Mouse (Mus musculus) mouse embryonic stem cell (cell line): Measurements from ENCODE around the gene Rgs3.
"Not testable (repeated sequence)": the region's sequence is repeated elsewhere in the genome, so short reads cannot be mapped to it uniquely, and the experiment has no call there.

Experiments used
- in situ Hi-C, 2 experiments: fragments of 300-500 bp; cut with MboI; formaldehyde crosslinking; loops; 1 replicate in 1 of 2; 3 replicates in 1 of 2; pipeline ENCODE4 v1.14.3; 2019 to 2020; ENCODE audit warnings: low sequenced_read_pairs in 2 of 2, low pct_unique_long_range_greater_than_20kb in 1 of 2, mixed read lengths in 1 of 2; ENCODE audit not compliant: unreplicated experiment in 1 of 2

The Rgs3 gene

DNA sequence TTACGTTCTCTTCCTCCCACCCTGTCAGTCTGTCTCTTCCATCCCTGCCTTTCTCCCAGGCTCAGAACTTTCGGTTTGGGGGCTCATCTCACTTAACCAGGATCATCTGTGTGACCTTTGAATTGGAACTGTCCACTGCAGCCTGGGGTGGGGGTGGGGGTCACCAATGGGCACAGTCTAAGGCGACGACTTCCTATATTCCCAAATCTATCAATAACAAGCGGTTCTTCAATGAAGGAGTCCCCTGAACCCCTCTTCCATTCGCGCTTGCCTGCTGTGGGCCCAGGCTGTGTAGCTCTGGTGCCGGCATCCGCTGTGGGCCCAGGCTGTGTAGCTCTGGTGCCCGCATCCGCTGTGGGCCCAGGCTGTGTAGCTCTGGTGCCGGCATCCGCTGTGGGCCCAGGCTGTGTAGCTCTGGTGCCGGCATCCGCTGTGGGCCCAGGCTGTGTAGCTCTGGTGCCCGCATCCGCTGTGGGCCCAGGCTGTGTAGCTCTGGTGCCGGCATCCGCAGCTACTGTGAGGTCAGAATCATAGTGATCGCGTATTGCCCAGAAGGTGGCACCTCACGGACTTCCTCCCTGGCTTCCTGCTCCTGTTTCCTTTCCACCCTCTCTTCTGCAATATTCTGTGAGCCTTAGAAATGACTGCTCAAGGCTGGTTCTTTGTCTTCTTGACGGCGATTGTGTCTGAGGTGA lies 34.0 kb downstream of the Rgs3 start:
- in situ Hi-C loops, result not testable (repeated sequence)

GRCm38 (mm10) chr4:62594442-62594841 lies 34.8 kb downstream of the Rgs3 start:
- in situ Hi-C loops, result no loop called here

DNA sequence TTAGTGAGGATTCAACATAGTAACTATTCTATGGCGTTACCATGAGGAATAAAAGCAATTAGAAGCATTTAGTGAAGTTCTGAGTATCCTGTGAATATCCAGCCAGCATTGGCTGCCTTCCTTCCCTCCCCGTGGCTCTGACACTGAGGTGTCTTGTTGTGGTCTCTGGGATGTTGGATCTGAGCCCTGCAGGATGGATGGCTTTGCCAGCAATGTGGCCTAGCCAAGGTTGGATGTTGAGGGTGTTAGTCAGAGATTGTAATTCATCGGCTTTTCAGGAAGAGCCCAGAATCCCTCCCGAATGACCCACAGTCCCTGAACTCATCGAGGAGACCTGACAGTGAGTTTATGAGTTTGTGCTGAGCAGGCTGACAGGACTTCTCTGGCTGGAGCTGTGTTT lies 36.4 kb downstream of the Rgs3 start:
- in situ Hi-C loops, result no loop called here

DNA sequence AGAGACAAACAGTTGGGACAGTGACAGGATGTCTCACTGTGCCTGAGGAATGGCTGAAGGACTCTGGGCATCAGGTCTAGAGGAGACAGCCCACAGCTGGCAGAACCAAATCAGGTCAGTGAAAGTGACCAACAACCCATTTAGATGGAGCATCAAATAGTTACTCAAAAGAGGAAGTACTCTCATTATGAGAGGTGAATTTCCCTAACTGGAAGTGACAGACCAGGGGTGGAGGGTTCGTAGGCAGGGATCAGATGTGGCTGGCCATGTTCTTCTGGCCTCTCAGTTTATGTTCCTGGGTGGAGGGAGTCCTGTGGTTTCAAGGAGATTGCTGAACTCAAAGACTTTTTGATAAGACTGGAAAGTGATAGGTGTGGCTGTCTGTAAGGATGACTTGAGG lies 40.9 kb downstream of the Rgs3 start:
- in situ Hi-C loops, result no loop called here

DNA sequence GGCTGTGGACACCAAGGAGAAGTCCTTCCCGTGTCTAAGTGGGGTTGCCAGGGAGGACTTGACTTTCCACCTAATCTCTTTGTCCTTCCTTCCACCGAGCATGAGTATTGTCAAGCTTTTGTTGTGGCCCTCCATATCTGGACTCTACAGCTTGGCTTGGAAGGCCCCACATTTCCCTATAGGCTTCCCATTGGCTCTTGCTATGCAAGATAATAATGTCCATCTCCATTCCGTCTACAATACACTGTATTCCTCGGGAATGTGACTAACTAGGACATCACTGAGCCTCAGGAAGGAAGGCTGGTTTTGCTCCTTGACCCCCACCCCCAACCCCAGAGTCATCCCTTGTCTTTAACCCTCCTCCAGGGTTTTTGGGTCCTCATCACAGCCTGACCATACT lies 44.0 kb downstream of the Rgs3 start:
- in situ Hi-C loops, result no loop called here

DNA sequence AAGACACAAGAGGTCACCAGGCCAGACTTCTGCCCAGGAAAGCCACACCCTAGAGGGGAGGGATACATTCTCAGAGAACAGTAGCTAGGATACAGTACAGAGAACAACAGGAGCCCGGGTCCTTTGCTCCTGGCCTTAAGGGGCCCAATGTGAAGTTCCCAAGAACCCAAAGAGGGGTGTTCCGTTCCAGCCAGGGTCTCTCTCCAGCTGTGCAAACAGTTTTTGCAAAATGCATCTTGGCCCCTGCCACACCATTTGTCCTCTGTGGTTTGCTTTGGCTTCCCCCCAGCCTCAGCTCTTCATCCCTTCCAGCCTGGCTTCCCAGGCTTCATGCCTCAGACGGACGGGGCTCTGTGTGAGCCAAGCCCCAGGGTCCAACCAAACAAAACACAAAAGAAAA lies 44.4 kb downstream of the Rgs3 start:
- in situ Hi-C loops, result no loop called here

DNA sequence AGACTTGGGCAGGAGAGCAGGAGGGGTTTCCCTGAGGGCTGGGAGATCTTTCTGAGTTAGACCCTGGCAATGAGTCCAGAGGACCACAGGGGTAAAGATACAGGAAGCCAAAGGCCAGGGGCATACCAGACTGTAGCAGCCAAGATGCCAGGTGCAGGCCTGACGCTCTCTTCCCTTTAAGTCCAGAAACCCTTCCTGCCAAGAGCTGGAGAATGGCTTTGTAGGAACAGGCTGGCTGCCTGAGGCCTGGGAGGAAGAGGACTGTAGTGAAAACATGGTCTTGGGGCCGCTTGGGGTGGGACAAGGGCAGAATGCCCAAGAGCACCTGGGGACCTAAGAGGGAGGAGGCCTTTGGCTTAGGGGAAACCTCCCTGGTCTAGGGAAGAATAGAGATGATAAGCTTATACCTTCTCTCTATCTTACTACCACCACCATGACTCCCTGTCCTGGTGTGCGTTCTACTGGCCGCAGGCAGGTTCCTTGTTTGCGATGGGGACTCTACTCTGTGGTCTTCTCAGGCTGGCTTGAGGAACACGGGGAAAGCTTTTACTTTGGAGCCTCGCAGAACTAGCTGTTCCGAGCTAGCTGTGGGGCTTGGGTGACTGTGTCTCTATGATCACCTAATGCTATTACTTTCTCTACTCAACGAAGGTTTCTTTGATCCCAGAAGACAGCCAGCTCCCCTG lies 46.4 kb downstream of the Rgs3 start:
- in situ Hi-C loops, result no loop called here

GRCm38 (mm10) chr4:62606542-62606882 lies 46.9 kb downstream of the Rgs3 start:
- in situ Hi-C loops, result no loop called here

GRCm38 (mm10) chr4:62606905-62607304 lies 47.3 kb downstream of the Rgs3 start:
- in situ Hi-C loops, result no loop called here

- in situ Hi-C loops, result no loop called here
Observed at GRCm38 (mm10) chr4:62607345-62607744, 47.7 kb downstream of the Rgs3 start.

- in situ Hi-C loops, result no loop called here
Observed at GRCm38 (mm10) chr4:62607805-62608204, 48.2 kb downstream of the Rgs3 start.

DNA sequence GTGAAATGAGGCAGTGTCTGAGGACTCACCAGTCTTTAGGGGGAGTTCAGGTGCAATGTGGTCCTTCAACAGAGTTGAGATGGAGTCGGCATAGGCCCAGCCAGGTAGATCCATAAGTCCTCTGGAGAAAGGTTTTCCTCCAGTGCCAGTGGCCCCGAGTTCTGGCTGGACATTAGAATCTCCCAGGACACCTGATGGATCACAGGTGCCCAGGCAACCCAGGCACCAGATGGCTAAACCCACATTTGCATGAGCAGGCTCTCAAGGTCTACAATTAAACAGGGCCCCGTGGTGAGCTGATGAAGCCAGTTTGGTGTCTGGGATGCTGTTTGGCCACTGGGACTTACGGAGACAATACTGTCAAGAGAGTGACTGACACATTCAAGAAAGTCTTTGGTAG lies 49.7 kb downstream of the Rgs3 start:
- in situ Hi-C loops, result no loop called here

- in situ Hi-C loops, result no loop called here
Observed at GRCm38 (mm10) chr4:62610142-62610675, 50.6 kb downstream of the Rgs3 start.

- in situ Hi-C loops, result no loop called here
Observed at GRCm38 (mm10) chr4:62612601-62613501, 53.2 kb downstream of the Rgs3 start.

DNA sequence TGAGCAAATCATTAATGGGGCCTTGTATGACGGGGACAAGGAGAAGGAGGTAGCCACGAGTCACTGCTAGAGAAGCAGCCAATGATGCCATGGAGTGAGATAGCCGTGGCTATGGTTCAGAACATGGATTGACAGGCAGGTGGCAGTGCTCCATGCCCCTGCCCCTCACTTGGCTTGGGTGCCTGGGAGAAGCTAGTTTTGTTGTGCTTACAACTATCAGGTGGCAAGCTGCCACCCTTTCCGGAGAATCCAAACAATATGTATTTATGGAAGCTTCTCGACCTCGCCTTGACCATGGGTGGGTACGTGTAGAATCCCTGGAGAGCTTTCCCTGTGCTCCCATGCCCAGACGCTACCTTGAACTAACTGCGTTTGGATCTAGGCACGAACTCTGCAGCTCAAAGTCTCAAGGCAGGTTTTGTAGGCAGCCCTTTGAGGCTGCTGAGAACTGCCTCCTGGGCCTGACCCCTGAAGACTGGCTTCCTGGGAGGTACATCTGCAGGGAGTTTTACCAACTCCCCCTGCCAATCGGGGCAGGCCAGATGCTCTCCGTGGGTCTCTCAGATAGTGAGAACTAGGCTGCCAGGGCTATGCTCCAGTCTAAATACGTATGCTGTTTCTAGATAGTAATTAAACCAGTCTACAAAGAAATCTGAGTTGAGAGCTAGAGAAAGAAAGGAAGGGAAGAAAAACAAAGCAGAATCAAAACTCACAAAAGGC lies 54.2 kb downstream of the Rgs3 start:
- in situ Hi-C loops, result no loop called here

GRCm38 (mm10) chr4:62617856-62618440 lies 58.3 kb downstream of the Rgs3 start:
- in situ Hi-C loops, result no loop called here

GRCm38 (mm10) chr4:62619232-62619964 lies 59.8 kb downstream of the Rgs3 start:
- in situ Hi-C loops, result no loop called here

GRCm38 (mm10) chr4:62619965-62620244 lies 60.3 kb downstream of the Rgs3 start:
- in situ Hi-C loops, result no loop called here
